Mouse (Mus musculus) cerebellum, adult 2 months (tissue): Measurements from ENCODE around the gene Tcf20.

Experiments
- CTCF ChIP-seq: fragments of 200-500 bp; IDR thresholded peaks from 2 replicates; pipeline ENCODE4 v1.5.1; 2011; ENCODE audit warnings: low read depth, mild to moderate bottlenecking, control low read depth, low read length, moderate library complexity, borderline replicate concordance; ENCODE audit not compliant: insufficient read depth
- POLR2A ChIP-seq: fragments of 200-500 bp; IDR thresholded peaks from 2 replicates; pipeline ENCODE4 v1.6.1; 2011; ENCODE audit warnings: low read length, control low read depth, borderline replicate concordance; ENCODE audit not compliant: insufficient read depth

DNA sequence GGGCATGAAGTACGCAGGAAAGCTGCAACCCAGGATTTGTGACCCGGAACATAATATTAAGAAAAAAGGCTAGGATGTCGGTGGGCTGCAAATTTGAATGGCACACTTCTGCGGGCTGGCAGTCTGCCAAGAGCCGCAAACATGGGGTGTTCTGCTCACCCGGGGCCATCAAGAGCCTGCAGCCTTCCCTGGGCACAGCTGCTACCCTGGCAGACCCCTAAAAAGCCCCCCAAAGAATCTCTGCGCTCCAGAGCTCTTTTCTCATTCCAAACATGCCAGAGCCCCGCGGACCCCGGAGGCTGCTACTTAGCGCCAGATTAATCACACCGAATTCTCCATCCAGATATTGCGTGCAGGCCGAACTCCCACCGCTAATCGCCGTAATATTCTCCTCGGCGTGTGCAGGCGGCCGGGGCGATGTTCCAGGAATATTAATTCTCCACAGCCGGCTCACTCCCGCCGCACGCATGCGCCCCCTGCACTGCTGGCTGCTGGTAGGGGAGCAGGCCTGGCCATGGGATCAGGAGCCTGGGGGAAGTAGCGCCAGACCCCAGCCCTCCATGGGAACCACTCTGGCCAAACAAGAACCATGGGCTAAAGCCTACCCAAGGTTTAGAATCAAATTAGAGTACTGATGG lies 70.3 kb downstream of the Tcf20 start:
- TF ChIP-seq CTCF: no peak
- no peak for TF ChIP-seq POLR2A
